Mouse (Mus musculus) neural tube, postnatal 0 days (tissue): ENCODE results near the gene Cog2. TPM values are rescaled to one million over a fixed set of nuclear protein-coding genes. Genes with fewer than 3 reads are reported as not detected.

ENCODE experiments used
- polyA plus RNA-seq: library from polyadenylated mRNA; unstranded; fragments of >200 nt; fragmentation: Nextera tagmentation; extraction: Ambion mirVana; gene quantifications from 2 replicates; pipeline ENCODE4 v1.2.1, GENCODE M21; 2015

Cog2 gene
- polyA plus RNA-seq = 21.6 and 24.6 TPM in 2 replicates

DNA sequence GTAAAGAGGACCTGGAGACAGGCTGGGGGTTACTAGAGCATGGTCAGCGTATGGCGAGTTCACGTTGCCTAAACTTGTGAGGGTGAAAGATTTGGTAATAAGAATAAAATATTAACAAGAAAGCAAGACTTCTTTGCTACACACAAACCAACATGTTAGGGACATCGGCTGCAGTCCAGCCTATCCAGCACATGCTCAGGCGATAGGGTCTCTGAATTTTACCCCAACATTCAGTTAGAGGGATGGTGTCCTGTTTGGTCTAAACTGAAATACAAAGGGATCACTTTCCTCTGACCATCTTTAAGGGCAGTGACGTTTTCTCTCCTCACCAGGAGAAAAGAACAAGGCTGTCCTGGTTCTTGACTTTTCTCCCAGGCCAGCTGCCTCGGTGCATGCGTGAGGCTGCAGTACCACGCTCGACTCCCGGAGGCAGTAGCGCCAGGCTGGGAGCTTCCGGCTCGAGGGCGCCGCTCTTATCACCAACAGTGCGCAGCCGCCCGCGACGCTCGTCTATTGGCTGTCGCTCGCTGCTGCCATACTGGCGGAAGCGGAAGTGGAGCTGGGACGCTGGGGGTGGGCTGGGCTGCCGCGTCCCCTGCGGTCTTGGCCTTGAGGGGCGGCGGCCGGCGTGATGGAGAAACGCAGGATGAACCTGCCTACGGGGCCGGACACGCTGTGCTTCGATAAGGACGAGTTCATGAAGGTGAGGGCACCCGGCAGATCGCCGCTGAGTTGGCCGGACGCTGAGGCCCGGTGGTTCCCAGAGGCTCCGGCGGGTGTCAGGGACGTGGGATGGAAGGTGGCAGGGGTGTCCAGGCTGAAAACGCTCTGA, at the start of gene Cog2:
TSS of gene Cog2 (plus strand) at position 519 of the 832 bp plus-strand sequence.

DNA sequence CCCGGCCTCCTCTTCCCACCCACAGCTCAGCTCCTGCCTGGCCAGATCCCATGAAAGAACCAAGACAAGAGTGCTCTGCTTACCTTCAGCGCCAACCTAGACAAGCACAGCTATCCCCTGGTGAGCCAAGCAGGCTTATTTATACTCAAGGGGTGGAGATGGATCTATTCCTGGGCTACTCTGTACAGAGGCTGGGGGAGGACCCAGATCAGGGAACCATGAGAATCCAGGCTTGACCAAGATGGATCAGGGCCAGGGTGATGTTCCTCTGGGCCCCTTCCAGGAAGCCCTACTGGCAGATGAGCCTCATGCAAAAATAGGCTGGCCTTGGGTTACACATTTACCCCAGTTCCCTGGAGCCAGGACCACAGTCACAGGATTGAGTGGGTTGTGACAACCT, 49.0 kb downstream of the Cog2 start, which contains the start of gene Agt:
TSS of gene Agt (minus strand) at position 114 of the 400 bp plus-strand sequence.

DNA sequence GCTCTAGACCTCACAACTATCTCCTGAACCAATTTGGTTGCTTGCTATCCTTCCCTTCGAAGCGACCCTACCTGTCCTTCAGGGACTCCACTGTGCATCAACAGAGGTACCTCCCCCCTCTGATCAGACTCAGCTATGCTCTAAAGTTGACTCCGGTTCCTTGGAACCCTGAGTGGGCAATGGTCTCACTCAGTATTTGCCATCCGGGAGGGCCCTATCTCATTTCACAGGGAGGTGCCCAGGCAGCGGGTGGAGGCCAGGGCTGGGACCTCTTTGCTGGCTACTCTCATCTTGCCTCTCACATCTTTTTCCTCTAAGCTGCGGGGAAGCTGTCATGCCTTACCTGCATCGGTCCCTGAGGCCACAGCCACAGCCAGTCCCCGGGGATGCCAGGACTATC, 55.2 kb downstream of the Cog2 start, which contains the start of gene Capn9:
TSS of gene Capn9 (plus strand) at position 301 of the 400 bp plus-strand sequence.

Other genes with a start within 250 kb of the Cog2 start
- gene Pgbd5, start 81.1 kb upstream of the Cog2 start, polyA plus RNA-seq = 18.7 and 20.6 TPM in 2 replicates
- gene Agt, start 48.9 kb downstream of the Cog2 start, polyA plus RNA-seq = 96.9 and 135 TPM in 2 replicates
- gene Capn9, start 55.3 kb downstream of the Cog2 start, polyA plus RNA-seq = 0.31 and 0.32 TPM in 2 replicates
- 21.4 and 23.3 TPM in 2 replicates for gene 2310022B05Rik, start 142.6 kb downstream of the Cog2 start, polyA plus RNA-seq
- gene Ttc13, start 201.2 kb downstream of the Cog2 start, polyA plus RNA-seq = 51.6 and 53.4 TPM in 2 replicates
- gene Arv1, start 201.4 kb downstream of the Cog2 start, polyA plus RNA-seq = 31.1 and 33.1 TPM in 2 replicates
- 1.1 and 2.5 TPM in 2 replicates for gene Fam89a, start 231.1 kb downstream of the Cog2 start, polyA plus RNA-seq